Mouse (Mus musculus): ENCODE data around the gene Aurkb. TPM values are rescaled to one million over a fixed set of nuclear protein-coding genes. Genes with fewer than 3 reads are reported as not detected.

Gene Aurkb
- polyA plus RNA-seq, 1 experiment from 2014 or later: 153 TPM

GRCm38 (mm10) chr11:69012071-69012601 is 33.3 kb upstream of the Aurkb start:
- peak overlapping the region; percentile 85 for H3K4me2 ChIP-seq
- peak overlapping the region; percentile 57 for H3K4me3 ChIP-seq
- WGBS: under 1% methylated on average over 18 of the region's 18 CpGs
- no peaks in the 10 kb centered on the region for H3K36me3 ChIP-seq
- no peaks in the 10 kb centered on the region for H3K9me3 ChIP-seq
- peaks cover 18% of the 10 kb centered on the region for H3K4me1 ChIP-seq
- H3K9ac ChIP-seq: peak overlapping the region; percentile 75
- H3K27me3 ChIP-seq: no peaks in the 10 kb centered on the region
- peak overlapping the region; percentile 85 for H3K27ac ChIP-seq
- peak; percentile 48; the same call in 1 of the 2 replicates for ATAC-seq (ENCODE audit: insufficient number of reproducible peaks, insufficient read depth, low FRiP score, low TSS enrichment, low read depth)

- ATAC-seq (ENCODE audit: insufficient number of reproducible peaks, insufficient read depth, low FRiP score, low TSS enrichment, low read depth): peak; percentile 89
- peaks cover under 1% of the 10 kb centered on the region; the same call in 1 of the 2 replicates for H3K36me3 ChIP-seq
- H3K27me3 ChIP-seq: no peaks in the 10 kb centered on the region
- H3K9me3 ChIP-seq: no peaks in the 10 kb centered on the region
- 4% methylated on average over 38 of the region's 38 CpGs for WGBS
- H3K4me2 ChIP-seq: peak within 1 kb of the TSS; percentile 70
- H3K9ac ChIP-seq: peak within 1 kb of the TSS; percentile 82
- H3K27ac ChIP-seq: peak within 1 kb of the TSS; percentile 91
- H3K4me1 ChIP-seq: peaks cover 13% of the 10 kb centered on the region
- peak within 1 kb of the TSS; percentile 61 for H3K4me3 ChIP-seq
These were observed 29.6 kb upstream of the Aurkb start, which contains the start of gene Ctc1 for GRCm38 (mm10) chr11:69015644-69016441. Gene Ctc1 (plus strand): TSS chr11:69015911.

DNA sequence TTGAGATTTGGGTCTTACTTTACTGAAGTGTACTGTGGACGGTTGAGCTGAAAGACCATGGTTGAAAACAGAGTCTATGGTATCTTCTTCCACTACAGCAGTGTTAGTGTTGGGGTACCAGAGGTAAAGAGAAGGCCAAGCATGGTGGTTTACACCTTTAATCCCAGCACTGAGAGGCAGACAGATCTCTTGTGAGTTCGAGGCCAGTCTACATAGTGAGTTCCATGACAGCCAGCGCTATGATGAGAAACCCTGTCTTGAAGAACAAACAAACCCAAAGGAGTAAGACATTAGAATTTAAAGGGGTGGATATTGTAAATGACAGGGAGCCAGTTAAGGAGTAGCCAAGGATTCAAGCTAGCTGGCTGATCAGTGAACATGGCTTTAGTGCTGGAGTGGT is 28.7 kb upstream of the Aurkb start:
- no peaks in the 10 kb centered on the region for H3K9me3 ChIP-seq
- WGBS: 65% methylated on average over 3 of the region's 3 CpGs
- H3K4me1 ChIP-seq: peaks cover 9% of the 10 kb centered on the region
- peak overlapping the region; percentile 61 for H3K4me3 ChIP-seq
- ATAC-seq (ENCODE audit: insufficient number of reproducible peaks, insufficient read depth, low FRiP score, low TSS enrichment, low read depth): no peak
- H3K36me3 ChIP-seq: peaks cover 8% of the 10 kb centered on the region
- H3K9ac ChIP-seq: peak overlapping the region; percentile 82
- peak overlapping the region; percentile 91 for H3K27ac ChIP-seq
- H3K27me3 ChIP-seq: no peaks in the 10 kb centered on the region
- peak overlapping the region; percentile 70 for H3K4me2 ChIP-seq

- H3K27me3 ChIP-seq: no peaks in the 10 kb centered on the region
- ATAC-seq (ENCODE audit: insufficient number of reproducible peaks, insufficient read depth, low FRiP score, low TSS enrichment, low read depth): no peak
- H3K4me1 ChIP-seq: peaks cover 9% of the 10 kb centered on the region
- peaks cover 47% of the 10 kb centered on the region for H3K36me3 ChIP-seq
- H3K9ac ChIP-seq: 0 out of 2 replicates have a peak overlapping the region, but pooled peaks have one; percentile 6
- H3K4me3 ChIP-seq: no peak overlapping the region
- no peak overlapping the region for H3K27ac ChIP-seq
- H3K4me2 ChIP-seq: no peak overlapping the region
- H3K9me3 ChIP-seq: no peaks in the 10 kb centered on the region
These were observed 24.8 kb upstream of the Aurkb start for GRCm38 (mm10) chr11:69020691-69021090.

DNA sequence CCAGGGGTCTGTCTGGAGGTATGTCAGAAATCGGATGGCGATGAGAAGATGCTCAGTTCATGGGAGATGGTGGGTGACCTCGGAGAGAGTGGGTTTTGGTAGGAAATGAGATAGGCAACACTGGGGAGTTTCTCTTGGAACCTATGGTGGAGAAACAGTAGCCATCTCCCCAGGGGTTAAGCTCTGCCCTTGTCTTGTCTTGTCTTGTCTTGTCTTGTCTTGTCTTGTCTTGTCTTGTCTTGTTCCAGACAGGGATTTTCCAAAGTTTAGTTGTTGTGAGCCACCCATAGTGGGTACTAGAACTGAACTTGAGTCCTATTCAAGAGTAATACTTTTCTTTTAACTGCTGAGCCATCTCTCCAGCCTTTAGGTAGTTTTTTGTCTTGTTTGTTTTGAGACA is 18.9 kb upstream of the Aurkb start:
- H3K4me1 ChIP-seq: no peaks in the 10 kb centered on the region
- ATAC-seq (ENCODE audit: insufficient number of reproducible peaks, insufficient read depth, low FRiP score, low TSS enrichment, low read depth): no peak
- no peak overlapping the region for H3K4me3 ChIP-seq
- no peak overlapping the region for H3K27ac ChIP-seq
- H3K4me2 ChIP-seq: no peak overlapping the region
- no peak overlapping the region for H3K9ac ChIP-seq
- no peaks in the 10 kb centered on the region for H3K27me3 ChIP-seq
- peaks cover 100% of the 10 kb centered on the region for H3K36me3 ChIP-seq
- 89% methylated on average over 3 of the region's 3 CpGs for WGBS
- H3K9me3 ChIP-seq: no peaks in the 10 kb centered on the region

- H3K27ac ChIP-seq: no peak overlapping the region
- no peak overlapping the region for H3K4me2 ChIP-seq
- no peaks in the 10 kb centered on the region for H3K4me1 ChIP-seq
- no peaks in the 10 kb centered on the region for H3K9me3 ChIP-seq
- ATAC-seq (ENCODE audit: insufficient number of reproducible peaks, insufficient read depth, low FRiP score, low TSS enrichment, low read depth): no peak
- WGBS: 64% methylated on average over 2 of the region's 2 CpGs
- no peaks in the 10 kb centered on the region for H3K27me3 ChIP-seq
- no peak overlapping the region for H3K9ac ChIP-seq
- no peak overlapping the region for H3K4me3 ChIP-seq
- peaks cover 99% of the 10 kb centered on the region for H3K36me3 ChIP-seq
These were observed 16.6 kb upstream of the Aurkb start for GRCm38 (mm10) chr11:69028805-69029204.

DNA sequence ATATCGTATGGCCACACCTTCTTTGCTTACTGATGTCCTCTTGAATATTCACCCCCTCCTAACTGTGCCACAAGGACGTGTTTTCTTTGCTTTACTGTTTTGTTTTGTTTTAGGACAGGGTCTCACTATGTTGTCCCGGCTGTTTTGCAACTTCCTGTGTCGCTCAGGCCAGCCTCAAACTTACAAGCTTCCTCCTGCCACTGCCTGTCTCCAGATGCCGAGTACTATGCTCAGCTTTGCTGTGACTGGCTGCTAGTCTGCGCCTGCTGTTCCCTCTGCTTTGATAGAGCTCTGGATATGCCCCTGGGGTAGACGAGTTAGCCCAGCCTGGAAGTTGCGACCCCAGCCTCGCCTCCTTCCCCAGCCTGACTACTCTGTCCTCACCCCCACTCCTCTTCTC is 11.9 kb upstream of the Aurkb start:
- WGBS: 60% methylated on average over 9 of the region's 9 CpGs
- no peak overlapping the region for H3K4me3 ChIP-seq
- no peaks in the 10 kb centered on the region for H3K9me3 ChIP-seq
- H3K4me2 ChIP-seq: no peak overlapping the region
- H3K4me1 ChIP-seq: peaks cover 22% of the 10 kb centered on the region
- ATAC-seq (ENCODE audit: insufficient number of reproducible peaks, insufficient read depth, low FRiP score, low TSS enrichment, low read depth): no peak
- peaks cover 67% of the 10 kb centered on the region for H3K36me3 ChIP-seq
- H3K27me3 ChIP-seq: no peaks in the 10 kb centered on the region
- H3K27ac ChIP-seq: no peak overlapping the region
- no peak overlapping the region for H3K9ac ChIP-seq

DNA sequence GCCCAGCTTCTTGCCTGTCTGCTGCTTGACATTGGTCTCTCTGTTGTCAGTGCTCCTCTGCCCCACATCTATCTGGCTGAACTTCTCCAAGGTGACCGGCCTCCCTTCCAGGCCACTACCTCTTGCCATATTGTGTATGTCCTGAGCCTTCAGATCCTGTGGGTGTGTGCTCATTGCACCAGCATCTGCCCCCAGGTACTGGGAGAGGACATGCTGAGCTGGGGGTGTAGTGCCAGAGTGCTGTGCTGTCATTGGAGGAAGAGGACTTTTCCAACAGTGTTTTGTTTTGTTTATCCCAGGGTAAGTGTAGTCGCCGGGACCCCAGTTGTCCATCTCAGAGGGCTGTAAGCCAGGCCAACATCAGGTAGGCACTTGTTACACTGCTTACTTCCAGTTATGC is 10.9 kb upstream of the Aurkb start:
- H3K9ac ChIP-seq: no peak overlapping the region

GRCm38 (mm10) chr11:69035411-69035810 is 10.0 kb upstream of the Aurkb start:
- H3K4me2 ChIP-seq: peak overlapping the region; percentile 60
- no peak overlapping the region for H3K4me3 ChIP-seq
- ATAC-seq (ENCODE audit: insufficient number of reproducible peaks, insufficient read depth, low FRiP score, low TSS enrichment, low read depth): no peak
- peaks cover 49% of the 10 kb centered on the region for H3K36me3 ChIP-seq
- H3K4me1 ChIP-seq: peaks cover 32% of the 10 kb centered on the region
- H3K9ac ChIP-seq: no peak overlapping the region
- no peaks in the 10 kb centered on the region for H3K27me3 ChIP-seq
- WGBS: 83% methylated on average over 9 of the region's 9 CpGs
- H3K9me3 ChIP-seq: no peaks in the 10 kb centered on the region
- H3K27ac ChIP-seq: peak overlapping the region; percentile 64

More for the DNA sequence above, 10.9 kb upstream of the Aurkb start:
- no peaks in the 10 kb centered on the region for H3K9me3 ChIP-seq
- 92% methylated on average over 3 of the region's 3 CpGs for WGBS
- peaks cover 32% of the 10 kb centered on the region for H3K4me1 ChIP-seq
- no peak overlapping the region for H3K4me3 ChIP-seq
- peaks cover 57% of the 10 kb centered on the region for H3K36me3 ChIP-seq
- no peak overlapping the region for H3K4me2 ChIP-seq
- ATAC-seq (ENCODE audit: insufficient number of reproducible peaks, insufficient read depth, low FRiP score, low TSS enrichment, low read depth): no peak
- no peak overlapping the region for H3K27ac ChIP-seq
- H3K27me3 ChIP-seq: no peaks in the 10 kb centered on the region

GRCm38 (mm10) chr11:69035849-69036248 is 9.6 kb upstream of the Aurkb start:
- 6% methylated on average over 8 of the region's 8 CpGs for WGBS
- Histone ChIP-seq H3K27me3 (no peaks in the 10 kb centered on the region), H3K36me3 (peaks cover 44% of the 10 kb centered on the region), H3K9me3 (no peaks in the 10 kb centered on the region), H3K9ac (no peak overlapping the region; the same call in 1 of the 2 replicates), H3K27ac (peak overlapping the region; percentile 64), H3K4me2 (peak overlapping the region; percentile 60), H3K4me1 (peaks cover 32% of the 10 kb centered on the region), H3K4me3 (peak overlapping the region; percentile 78)
- no peak for ATAC-seq (ENCODE audit: insufficient number of reproducible peaks, insufficient read depth, low FRiP score, low TSS enrichment, low read depth)

GRCm38 (mm10) chr11:69036486-69037230 is 8.8 kb upstream of the Aurkb start:
- Histone ChIP-seq H3K4me3 (peak overlapping the region; percentile 78), H3K9me3 (no peaks in the 10 kb centered on the region), H3K4me1 (peaks cover 32% of the 10 kb centered on the region), H3K9ac (peak overlapping the region; percentile 82), H3K4me2 (peak overlapping the region; percentile 60), H3K27ac (peak overlapping the region; percentile 85), H3K27me3 (no peaks in the 10 kb centered on the region), H3K36me3 (peaks cover 36% of the 10 kb centered on the region)
- no peak for ATAC-seq (ENCODE audit: insufficient number of reproducible peaks, insufficient read depth, low FRiP score, low TSS enrichment, low read depth)
- WGBS: 9% methylated on average over 20 of the region's 20 CpGs
